Mouse (Mus musculus): ENCODE data around the gene C1qtnf5.

The C1qtnf5 gene

DNA sequence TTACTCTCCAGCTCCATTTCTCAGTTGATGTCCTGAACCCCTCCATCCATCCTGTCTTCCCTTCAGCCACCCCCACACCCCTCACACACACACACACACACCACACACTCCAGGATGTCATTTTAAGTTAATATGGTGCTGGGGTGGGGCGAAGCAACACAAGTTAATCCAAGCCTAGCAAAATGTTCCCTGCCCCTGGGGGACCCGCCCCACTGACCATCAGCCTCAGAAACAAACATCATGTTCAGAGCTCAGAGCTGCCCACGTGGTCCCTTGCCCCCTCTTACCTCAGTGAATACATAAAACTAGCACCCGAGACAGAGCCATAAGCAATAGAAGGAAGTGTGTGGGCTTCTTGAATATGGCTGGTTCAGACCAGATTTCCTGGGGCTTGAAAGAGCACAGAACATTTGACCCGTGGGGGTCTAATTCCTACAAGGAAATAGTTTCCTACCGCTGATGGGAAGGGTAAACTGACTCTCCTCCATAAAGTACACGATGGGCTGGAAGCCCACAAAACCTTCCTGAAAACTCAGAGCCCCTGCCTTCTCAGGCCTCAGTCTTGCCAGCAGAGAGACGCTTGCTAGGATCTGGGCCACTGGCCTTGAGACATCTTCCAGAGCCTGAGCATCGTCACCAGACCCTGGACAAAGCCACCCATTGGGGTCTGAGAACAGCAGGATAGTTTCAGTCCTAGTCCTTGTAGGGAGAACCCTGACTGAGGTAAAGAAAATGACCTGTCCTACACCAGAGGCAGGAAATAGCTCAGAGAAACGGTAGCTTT lies 26.9 kb upstream of the C1qtnf5 start:
- no peak for DNase-seq (ENCODE audit: low read depth)

DNA sequence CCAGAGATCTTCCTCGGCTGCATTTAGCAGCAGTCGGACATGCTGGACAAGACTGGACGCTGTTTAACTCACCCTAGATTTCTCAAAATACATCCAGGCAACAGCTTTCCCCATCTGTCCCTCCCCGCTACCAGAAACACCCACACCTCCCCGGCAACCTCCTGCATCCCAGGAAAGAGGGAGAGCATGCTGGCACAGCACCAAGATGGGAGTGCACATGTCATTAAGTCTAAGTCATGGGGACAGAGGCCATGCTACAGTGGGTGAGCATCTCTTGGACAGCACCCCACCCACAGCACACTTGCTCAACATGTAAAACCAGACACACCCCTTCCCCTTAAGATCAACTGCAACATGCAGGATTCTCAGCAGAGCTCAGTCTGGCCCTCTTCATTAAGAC lies 26.1 kb upstream of the C1qtnf5 start:
- DNase-seq (ENCODE audit: low read depth): no peak

DNA sequence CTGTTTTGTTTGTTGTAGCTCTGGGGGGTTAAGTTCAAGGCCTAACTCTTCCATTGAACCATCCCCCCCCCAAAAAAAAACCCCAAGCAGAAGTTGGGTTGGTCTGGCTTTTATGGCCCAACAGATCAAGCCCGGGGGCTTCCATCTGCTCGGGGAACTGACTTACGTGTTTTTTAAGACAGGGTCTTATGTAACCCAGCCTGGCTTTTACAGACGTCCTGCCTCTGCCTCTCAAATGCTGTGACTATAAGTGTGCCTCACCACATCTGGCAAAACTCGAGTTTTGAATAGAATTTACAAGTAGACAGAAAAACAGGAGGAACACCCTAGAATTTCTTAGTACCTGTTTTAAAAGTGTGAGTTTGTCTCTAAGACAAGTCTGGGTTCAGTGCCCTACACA lies 25.5 kb upstream of the C1qtnf5 start:
- DNase-seq (ENCODE audit: low read depth): no peak

DNA sequence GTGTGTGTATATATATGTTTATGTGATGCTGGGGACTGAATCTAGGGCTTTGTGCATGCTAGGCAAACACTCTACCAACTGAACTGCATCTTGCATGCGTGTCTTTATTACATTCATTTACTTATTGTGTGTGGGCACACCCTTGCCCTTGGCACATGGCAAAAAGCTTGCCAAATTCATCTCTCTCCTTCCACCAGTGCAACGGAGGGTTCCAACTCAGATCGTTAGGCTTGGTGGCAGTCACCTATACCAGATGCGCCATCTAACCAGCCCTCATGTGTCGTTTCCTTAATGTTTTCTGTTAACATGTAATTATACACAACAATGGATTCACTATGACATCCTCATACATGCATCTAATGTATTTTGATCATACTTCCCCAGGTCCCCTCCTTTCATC lies 24.8 kb upstream of the C1qtnf5 start:
- DNase-seq (ENCODE audit: low read depth): no peak

DNA sequence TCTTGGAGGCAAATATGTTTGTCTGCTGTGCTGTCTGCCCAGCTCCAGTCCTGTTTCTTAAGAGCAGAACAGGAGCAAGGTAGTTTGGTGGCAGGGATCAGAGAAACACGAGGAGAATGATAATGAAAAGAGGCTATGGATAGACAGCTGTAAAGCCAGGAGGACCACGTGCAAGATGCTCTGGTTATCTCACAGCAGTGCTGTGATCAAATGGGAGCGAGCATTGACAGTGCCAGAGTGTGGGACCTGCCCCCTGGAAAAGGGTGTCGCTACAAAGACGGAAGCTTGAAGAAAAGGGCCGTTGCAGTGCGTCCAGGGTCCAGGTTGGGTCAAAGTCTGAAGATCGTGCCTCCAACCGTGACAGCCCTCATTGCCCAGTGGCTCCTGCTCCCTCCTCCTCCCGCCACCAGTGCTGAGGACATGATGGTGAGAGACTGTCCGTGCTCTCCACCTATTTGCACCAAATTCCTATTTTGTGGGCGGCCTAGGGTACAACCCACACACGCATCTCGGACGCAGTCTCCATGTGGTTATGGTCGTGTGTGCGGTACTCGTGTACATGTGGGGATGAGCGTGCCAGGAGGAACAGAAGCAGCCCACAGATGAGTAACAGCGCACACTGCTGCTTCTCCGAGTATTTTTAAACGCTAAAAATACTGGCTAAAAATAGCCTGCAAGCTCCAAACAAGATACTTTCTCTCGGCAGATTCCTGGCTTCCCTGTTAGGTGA lies 23.5 kb upstream of the C1qtnf5 start:
- DNase-seq (ENCODE audit: low read depth): no peak

DNA sequence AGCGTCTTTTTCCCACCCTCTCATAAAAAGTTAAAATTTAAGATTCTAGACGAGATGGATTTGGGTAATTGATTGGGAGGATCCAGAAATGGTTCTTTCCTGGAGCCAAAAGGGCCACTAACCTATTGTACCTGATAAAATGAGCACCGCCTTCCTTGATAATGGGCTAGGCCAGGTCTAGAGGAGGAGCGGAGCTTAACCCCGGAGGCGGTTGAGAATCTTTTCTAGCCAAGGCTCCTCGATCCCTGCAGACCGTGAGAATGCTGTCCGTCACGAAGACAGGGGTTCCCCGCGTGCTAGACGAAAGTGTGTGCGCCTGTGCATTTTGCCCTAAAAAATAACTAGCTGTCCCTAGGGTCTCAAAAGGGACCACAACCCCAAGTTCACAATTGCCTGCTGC lies 22.8 kb upstream of the C1qtnf5 start:
- DNase-seq (ENCODE audit: low read depth): no peak

DNA sequence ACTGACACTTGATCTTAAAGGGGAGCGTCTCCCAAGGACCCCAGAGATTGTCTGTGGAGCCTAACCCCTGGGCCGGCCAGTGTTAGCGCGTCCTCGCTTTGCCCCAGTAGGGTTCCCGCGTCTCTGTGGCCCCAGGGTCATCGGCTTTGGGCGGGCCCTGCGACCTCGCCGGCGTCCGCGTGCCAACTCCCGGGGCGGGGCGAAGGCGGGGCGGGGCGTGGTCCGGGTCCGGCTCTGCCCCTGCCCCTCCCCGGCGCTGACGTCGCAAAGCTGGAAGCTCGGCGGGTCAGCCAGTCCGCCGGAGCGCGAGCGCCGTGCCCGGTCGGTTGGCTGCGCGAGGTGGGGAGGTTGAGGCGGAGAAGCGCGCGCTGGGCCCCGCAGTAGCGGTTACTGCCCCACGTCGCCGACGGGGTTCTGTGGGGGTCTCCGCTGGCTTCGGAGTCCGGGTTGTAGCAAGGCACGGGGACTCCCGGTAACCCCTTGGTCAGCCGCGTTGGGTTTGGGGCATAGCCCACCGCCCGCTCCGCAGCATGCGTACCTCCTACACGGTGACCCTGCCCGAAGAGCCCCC lies 22.3 kb upstream of the C1qtnf5 start:
- DNase-seq (ENCODE audit: low read depth): no peak

DNA sequence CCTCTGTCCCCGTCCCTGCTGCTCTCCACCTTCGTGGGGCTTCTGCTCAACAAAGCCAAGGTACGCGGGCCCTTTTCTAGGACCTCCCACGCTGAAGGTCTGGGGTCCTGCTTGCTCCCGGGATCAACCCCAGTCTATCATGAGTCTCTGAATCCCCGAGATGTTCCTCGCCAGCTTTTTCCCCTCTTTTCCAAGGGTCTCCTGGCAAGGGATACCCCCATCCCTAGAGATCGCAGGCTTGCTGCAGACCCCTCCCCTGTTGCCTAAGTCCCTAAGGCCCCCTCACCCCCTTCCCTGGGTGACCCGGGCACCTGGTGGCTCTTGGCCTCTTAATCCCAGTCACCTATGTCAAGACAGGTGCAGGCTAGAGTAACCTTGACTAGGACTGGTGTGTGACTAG lies 21.8 kb upstream of the C1qtnf5 start:
- DNase-seq (ENCODE audit: low read depth): no peak

DNA sequence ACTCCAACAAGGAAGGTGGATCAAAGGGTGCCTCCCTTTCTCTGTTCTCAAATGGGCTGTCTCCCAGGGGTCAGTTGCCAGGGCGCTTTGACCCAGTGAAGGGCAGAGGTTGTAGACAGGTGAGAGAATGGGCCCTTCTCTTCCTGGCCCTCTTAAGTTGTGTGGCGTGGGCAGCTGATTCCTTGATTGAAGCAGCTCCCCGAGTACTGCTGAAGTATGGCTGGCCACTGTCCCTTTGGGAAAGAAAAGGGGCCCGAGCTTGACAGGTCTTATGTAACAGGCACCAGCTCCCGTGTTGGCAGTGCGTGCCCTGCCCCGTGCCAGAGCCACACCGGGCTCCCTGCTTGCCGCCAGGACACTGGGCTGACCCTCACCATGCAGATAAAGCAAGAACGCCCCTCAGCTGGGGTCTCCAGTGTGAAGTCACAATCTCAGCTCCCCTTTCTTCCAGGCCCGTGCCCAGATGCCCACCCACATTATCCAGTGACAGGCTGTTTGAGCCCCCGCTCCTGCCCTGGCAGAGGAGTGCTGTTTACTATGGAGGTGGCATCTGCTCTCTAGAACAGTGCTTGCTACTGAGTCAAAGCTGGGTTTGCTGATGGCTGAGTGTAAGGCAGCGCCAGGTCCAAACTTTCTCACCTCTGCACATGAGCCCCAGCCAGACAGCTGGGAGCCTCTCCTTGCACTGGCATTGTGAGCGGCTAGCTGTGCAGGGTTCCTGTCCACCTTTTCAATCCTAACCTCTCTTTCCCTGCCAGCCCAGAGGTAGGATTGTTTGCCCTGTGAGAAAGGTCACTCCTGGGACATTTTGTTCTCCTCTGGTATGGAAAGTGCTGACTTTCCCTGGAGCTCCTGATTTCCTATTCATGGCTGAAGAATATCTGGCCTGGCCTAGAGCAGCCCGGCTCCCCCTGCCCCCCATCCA lies 21.0 kb upstream of the C1qtnf5 start:
- no peak for DNase-seq (ENCODE audit: low read depth)

DNA sequence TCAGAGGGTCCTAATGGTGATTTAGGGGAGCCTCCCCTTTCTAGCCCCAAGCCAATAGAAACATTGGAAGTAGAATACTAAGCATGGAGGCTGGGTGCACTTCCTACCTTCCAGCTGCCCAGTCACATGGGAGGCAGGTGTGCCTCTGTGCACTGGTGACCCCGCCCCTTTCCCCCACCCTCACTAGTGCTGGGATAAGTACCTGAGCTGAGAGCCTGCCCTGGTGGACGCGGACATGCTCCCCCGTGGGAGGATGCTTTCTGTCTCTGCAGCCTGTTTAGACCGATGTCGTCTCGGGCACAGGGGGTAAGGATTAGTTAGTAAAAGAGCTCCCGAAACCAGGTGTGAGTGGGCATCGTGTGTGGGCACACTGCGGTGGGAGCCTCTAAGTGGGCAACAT lies 20.1 kb upstream of the C1qtnf5 start:
- DNase-seq (ENCODE audit: low read depth): no peak

DNA sequence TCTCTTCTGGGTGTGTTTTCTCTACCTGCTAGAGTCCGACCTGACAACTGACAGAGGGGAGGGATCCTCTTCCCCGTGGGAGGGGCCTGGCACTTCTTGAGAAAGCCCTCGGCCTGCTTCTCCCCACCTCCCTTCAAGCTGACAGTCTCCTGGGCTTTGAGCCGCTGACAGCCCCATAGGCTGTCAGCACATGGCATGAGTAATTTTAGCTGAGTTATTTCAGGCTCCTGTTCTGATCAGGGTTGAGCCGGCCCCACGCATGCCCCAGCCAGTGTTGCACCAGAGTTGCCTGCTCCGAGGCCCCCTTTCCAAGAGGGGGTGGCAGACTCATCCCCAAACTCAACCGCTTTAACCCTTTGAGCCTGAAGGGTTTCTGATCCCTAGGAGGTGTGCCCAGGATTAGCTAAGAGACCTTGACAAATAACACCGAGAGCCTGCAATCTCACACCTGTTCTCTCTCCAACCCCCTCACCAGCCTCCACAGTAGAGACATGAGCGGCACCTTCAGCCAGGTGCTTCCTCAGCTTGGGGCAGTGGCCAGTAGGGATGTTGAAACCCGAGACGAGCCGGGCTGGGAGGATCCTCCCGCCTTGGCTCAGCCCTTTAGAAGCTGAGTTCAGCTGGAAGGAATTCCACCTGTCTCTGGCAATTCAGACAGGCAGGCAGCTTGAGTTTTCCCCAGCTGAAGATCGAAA lies 19.1 kb upstream of the C1qtnf5 start:
- no peak for DNase-seq (ENCODE audit: low read depth)

DNA sequence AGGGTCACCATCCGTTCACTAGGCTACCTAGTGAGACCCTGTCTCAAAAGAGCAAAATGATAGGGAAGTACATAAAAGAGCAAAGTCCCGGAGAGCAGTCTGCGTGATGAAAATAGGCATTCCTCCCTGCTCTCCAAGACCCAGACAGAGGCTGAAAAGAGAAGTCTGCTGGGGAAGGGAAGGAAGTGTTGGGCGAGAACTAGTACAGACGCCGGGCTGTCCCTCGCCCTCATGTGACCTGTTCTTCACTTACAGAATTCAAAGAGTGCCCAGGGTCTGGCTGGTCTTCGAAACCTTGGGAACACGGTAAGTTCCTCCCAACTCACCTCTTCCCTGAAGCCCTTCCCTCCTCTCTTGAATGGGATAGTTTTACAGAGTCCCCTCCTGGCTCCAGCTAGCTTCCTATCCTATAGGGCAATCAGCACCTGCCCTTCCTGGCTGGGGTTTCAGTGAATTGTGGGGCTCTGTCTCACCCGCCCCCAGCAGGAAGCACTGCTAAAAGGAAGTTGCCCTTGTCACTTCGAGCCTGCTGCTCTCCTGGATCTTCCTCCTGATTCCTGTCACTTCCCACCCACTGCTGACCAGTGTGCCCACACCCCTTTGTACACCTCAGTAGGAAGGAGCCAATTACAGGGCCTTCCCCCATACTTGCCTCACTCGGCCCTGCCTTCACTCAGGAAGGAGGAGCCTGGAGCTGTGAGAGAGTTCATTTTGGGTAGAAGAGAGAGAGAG lies 18.0 kb upstream of the C1qtnf5 start:
- DNase-seq (ENCODE audit: low read depth): no peak

DNA sequence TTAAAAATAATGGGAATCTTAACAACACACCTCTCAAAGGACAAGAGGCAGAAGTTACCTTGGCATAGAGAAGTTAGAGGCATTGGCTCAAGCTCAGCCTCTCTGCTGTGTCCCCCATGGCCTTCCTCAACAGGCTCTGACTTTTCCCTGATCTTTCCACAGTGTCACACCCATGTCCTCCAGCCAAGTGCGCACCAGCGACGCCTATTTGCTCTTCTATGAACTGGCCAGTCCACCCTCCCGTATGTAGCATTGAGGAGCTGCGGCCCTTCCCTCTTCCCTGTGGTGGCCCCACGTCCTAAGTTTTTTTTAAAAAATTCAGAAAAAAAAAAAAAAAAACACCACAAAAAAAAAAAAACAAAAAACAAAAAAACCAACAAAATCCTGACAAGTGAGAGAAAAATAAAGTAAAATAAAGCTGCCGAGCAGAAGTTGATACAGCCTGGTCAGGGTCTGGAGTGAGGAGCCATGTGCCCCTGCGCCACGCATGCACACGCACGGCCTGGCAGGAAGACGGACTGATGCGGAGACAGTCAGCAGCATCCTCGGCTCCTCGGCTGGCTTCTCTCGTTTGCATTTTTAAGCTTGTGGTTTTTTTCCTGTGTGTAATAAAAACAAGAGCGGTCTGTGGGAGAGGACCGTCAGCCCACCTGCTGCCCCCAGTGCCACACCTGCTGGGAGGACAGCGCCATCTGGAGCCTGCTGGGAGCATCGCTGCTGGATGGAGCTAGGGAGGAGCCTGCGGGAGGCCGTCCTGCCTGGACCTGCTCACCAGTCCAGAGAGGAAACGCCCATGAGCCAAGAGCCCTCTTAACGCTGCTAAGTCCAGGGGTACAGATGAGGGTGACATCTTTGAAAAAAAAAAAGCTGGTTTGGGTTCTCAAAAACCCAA lies 13.2 kb upstream of the C1qtnf5 start:
- DNase-seq (ENCODE audit: low read depth): no peak

DNA sequence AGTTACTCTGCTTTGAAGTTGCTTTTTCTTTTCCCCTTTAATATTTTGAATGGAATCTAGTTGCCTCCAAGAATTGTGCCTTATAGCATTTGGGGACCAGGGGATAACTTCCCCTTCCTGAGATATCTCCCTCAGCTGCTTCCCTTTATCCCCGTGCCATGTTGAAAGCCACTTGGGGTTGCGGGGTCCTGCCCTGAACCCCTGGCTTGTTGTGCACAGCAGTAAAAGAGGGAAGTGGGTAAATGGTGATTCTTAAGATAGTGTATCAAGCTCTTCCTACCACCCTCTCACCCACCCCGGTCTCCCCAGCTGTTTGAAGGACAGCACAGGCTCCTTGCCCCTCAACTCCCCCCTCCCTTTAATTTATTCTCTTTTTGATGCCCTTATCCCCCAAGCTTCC lies 12.3 kb upstream of the C1qtnf5 start:
- no peak for DNase-seq (ENCODE audit: low read depth)

DNA sequence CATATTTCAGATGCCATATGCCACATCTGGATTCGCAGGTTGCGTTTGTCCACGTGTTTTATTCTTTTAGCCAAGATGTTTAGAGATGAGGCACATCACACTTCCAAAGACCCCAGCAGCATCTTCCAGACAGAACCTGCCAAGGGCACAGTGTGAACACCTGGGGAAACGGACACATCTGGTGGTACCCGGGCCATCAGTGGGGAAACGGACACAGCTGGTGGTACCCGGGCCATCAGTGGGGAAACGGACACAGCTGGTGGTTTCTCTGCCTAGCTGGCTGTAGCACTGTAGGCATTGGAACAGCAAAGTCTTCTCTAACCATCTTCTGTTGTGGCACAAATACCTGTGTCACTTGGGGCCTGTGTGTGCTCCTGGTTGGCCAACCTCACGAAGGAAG lies 11.3 kb upstream of the C1qtnf5 start:
- DNase-seq (ENCODE audit: low read depth): no peak

DNA sequence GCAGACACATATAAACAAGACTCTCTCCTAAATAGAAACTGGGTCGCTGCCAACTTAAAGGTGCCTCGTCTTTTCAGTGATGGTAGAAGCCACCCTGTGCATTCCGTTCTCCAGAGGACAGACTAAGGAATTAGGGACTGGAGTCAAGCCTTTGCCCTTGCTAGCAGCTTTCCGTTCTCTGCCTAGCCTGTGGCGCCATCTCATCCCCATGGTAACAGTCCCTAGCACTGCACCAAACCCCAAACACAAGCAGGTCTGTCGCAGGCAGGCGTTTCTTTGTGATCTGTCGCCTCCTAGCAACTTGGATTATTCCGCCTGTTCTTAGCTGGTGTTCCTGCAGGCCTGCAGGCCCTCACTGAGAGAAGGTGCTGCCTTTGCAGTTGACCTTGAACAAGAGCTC lies 10.5 kb upstream of the C1qtnf5 start:
- DNase-seq (ENCODE audit: low read depth): no peak

DNA sequence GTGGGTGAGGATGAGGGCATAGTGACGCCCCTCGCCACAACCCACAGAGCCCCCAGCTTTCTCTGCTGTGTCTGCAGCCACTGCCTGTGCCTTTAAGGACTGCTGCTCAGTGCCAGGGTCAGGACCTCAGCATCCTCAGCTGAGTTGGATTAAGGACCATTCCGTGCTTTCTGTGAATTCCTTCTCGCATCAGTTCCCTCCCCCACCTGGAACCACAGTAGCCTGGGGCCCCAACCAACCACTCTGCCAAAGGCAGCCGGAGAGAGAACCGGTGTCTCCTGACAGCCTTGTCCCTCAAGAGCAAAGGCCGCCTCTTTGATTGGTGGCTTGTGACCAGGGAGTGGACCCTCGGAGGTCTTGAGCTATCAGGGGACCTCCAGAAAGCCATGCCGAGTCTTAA lies 5.6 kb upstream of the C1qtnf5 start, which contains the start of gene Mfrp:
Mfrp (plus strand) TSS at position 240 of the 400 bp plus-strand sequence.
- no peak for DNase-seq (ENCODE audit: low read depth)

DNA sequence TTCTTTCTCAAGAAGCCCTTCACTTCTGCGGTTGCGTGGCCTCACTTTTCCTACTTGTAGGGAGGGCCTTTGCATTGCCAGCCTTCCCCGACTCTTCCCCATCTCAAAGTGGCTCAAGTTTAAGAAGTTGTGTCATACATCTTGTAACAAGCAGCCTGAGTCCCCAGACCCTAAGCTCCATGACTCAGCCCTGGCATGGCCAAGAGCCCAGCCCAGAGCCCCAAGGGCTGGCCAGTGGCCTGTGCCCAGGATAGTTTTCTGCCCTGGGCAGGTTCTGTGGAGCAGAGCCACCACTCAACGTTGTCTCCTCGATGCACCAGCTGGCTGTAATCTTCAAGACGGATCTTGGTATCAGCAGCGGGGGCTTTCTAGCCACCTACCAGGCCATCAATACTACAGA lies 2.2 kb upstream of the C1qtnf5 start:
- no peak for DNase-seq (ENCODE audit: low read depth)

DNA sequence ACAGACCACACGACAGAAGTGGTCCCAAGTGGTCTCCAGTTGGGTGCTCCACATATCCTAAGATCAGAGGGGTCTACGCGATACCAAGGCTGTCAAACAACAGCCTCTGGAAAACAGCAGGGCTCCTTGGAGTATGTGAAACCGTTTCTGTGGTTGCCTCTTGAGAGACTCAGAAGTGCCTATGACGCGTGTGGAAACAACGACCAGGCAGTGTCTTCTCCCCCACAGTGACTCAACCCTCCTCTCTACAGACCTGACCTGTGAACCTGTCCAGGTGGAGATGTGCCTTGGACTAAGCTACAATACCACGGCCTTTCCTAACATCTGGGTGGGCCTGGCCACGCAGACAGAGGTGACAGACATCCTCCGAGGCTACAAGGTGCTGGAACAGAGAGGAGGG lies 1.3 kb upstream of the C1qtnf5 start:
- no peak for DNase-seq (ENCODE audit: low read depth)

DNA sequence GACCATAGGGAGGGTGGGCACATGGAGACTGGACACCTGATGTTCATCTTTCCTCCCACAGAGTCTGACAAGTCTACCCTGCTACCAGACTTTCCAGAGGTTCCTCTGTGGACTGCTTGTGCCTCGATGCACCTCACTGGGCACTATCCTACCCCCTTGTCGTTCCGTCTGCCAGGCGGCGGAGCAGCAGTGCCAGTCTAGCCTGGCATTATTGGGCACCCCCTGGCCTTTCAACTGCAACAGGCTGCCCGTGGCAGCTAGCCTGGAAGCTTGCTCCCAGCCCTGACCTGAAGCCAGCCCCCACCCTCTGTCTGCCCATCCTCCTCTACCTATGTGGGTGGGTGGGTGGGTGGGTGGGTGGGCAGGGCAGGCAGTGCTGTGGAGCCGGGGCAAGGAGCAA lies 863 bp upstream of the C1qtnf5 start:
- no peak for DNase-seq (ENCODE audit: low read depth)

Data from fibroblast of lung, adult 2 months (primary cell).